Mouse (Mus musculus) liver, embryonic 14.5 days (tissue): ENCODE results near the gene Cdan1. TPM values are rescaled to one million over a fixed set of nuclear protein-coding genes. Genes with fewer than 3 reads are reported as not detected.

Experiments used
- ATAC-seq: fragments of 200-750 bp; cut with Nextera tagmentation; 2 replicates; pipeline ENCODE4 v1.8.0; 2017; ENCODE audit warnings: moderate number of reproducible peaks, mild to moderate bottlenecking, moderate library complexity; ENCODE audit not compliant: insufficient read depth
- DNase-seq, 3 experiments: peaks; one replicate each; pipeline ENCODE4 v3.0.0-alpha.2; 2012 to 2013; ENCODE audit warnings: low read depth in 3 of 3, low spot score in 3 of 3
- H3K27ac ChIP-seq: fragments of 300-500 bp; sonication (generic); 2 replicates; pipeline ENCODE4 v1.5.1; 2014; ENCODE audit warnings: moderate library complexity, mild to moderate bottlenecking, control low read depth, inconsistent platforms
- H3K27me3 ChIP-seq: fragments of 300-500 bp; sonication (generic); 2 replicates; pipeline ENCODE4 v1.6.1; 2014; ENCODE audit warnings: mild to moderate bottlenecking, low read length, moderate library complexity; ENCODE audit not compliant: control insufficient read depth, insufficient read depth
- H3K36me3 ChIP-seq: fragments of 300-500 bp; sonication (generic); replicated peaks from 2 replicates; pipeline ENCODE4 v1.6.1; 2014; ENCODE audit warnings: low read depth; ENCODE audit not compliant: control insufficient read depth, insufficient read depth
- H3K4me1 ChIP-seq, 2 experiments: fragments of 200-500 bp in 1 of 2; fragments of 300-500 bp in 1 of 2; sonication (generic) in 1 of 2; replicated peaks; 2 replicates each; pipeline ENCODE4 v1.6.1; 2012 to 2014; ENCODE audit warnings: antibody characterized with exemption in 1 of 2, inconsistent platforms in 1 of 2, low read length in 1 of 2; ENCODE audit not compliant: control insufficient read depth in 2 of 2, insufficient read depth in 2 of 2
- H3K4me2 ChIP-seq: fragments of 300-500 bp; sonication (generic); 2 replicates; pipeline ENCODE4 v1.6.1; 2014; ENCODE audit warnings: low read depth, mild to moderate bottlenecking, control low read depth, moderate library complexity
- H3K4me3 ChIP-seq, 2 experiments: fragments of 200-500 bp in 1 of 2; fragments of 300-500 bp in 1 of 2; sonication (generic) in 1 of 2; 2 replicates each; pipeline ENCODE4 v1.5.1; 2012 to 2014; ENCODE audit warnings: low read depth in 2 of 2, low read length in 2 of 2, mild to moderate bottlenecking in 2 of 2, control low read depth in 1 of 2, inconsistent platforms in 1 of 2, moderate library complexity in 1 of 2; ENCODE audit not compliant: insufficient read depth in 1 of 2
- H3K9ac ChIP-seq: fragments of 300-500 bp; sonication (generic); replicated peaks from 2 replicates; pipeline ENCODE4 v1.6.1; 2014; ENCODE audit warnings: mild to moderate bottlenecking, control low read depth, moderate library complexity
- H3K9me3 ChIP-seq: fragments of 300-500 bp; sonication (generic); 2 replicates; pipeline ENCODE4 v1.6.1; 2016; ENCODE audit warnings: low read length, mixed read lengths; ENCODE audit not compliant: control insufficient read depth
- CTCF ChIP-seq: IDR thresholded peaks from 2 replicates; pipeline ENCODE4 v1.5.1; 2016; ENCODE audit warnings: antibody characterized with exemption, low read depth, control low read depth
- EP300 ChIP-seq: IDR thresholded peaks from 2 replicates; pipeline ENCODE4 v1.6.1; 2016; ENCODE audit warnings: antibody characterized with exemption, low read depth
- WGBS: fragments of 180-500 bp; shearing (Covaris S2); extraction: QIAGEN DNeasy Blood & Tissue Kit; methylation state at CpG from one replicate; pipeline ENCODE4 v1.1.7; 2014; ENCODE audit not compliant: insufficient replicate concordance; 5-methylcytosine and 5-hydroxymethylcytosine counted together
- polyA plus RNA-seq, 2 experiments: library from polyadenylated mRNA; depleted of rRNA in 1 of 2; stranded (reverse) in 1 of 2; unstranded in 1 of 2; fragments of >200 nt; fragmentation: Nextera tagmentation in 1 of 2; extraction: Ambion mirVana in 1 of 2; gene quantifications; 2 replicates each; pipeline versions ENCODE4 v1.2.1 to v1.2.3; 2012 to 2014

Cdan1 gene
- polyA plus RNA-seq, 2 experiments, result 6.1 to 13.7 TPM

GRCm38 (mm10) chr2:120867336-120867735 is 17.4 kb upstream of the Cdan1 start:
- no peak overlapping the region for H3K4me3 ChIP-seq
- no peaks in the 10 kb centered on the region for H3K4me1 ChIP-seq
- no peak overlapping the region for H3K9ac ChIP-seq
- no peak overlapping the region for H3K27ac ChIP-seq
- H3K4me2 ChIP-seq, result no peak overlapping the region
- H3K9me3 ChIP-seq, result no peaks in the 10 kb centered on the region
- DNase-seq (no peak), ATAC-seq (no peak)
- H3K27me3 ChIP-seq, result no peaks in the 10 kb centered on the region
- WGBS, result 85% methylated on average over 5 of the region's 5 CpGs
- TF ChIP-seq EP300, result no peak
- no peak for TF ChIP-seq CTCF
- H3K36me3 ChIP-seq, result peaks cover 36% of the 10 kb centered on the region

- Histone ChIP-seq H3K27me3 (no peaks in the 10 kb centered on the region), H3K4me3 (no peak overlapping the region), H3K9me3 (no peaks in the 10 kb centered on the region), H3K36me3 (peaks cover 44% of the 10 kb centered on the region), H3K4me2 (no peak overlapping the region), H3K9ac (no peak overlapping the region), H3K27ac (no peak overlapping the region), H3K4me1 (no peaks in the 10 kb centered on the region)
- TF ChIP-seq EP300 (no peak), CTCF (peak; percentile 64)
- 0% methylated on average over 1 of the region's 1 CpGs for WGBS
- ATAC-seq (no peak), DNase-seq (peak in 2 of 3 experiments; percentile 23 to 33)
These were observed 16.6 kb upstream of the Cdan1 start for GRCm38 (mm10) chr2:120866561-120866960.

GRCm38 (mm10) chr2:120863389-120863788 is 13.5 kb upstream of the Cdan1 start:
- TF ChIP-seq EP300 (no peak), CTCF (no peak)
- Histone ChIP-seq H3K4me2 (no peak overlapping the region), H3K4me1 (no peaks in the 10 kb centered on the region), H3K9ac (no peak overlapping the region), H3K36me3 (peaks cover 40% of the 10 kb centered on the region), H3K4me3 (no peak overlapping the region), H3K27me3 (no peaks in the 10 kb centered on the region), H3K27ac (no peak overlapping the region), H3K9me3 (no peaks in the 10 kb centered on the region)
- 85% methylated on average over 1 of the region's 1 CpGs for WGBS
- ATAC-seq (no peak), DNase-seq (no peak)

- H3K4me3 ChIP-seq, result no peak overlapping the region
- WGBS, result 72% methylated on average over 1 of the region's 1 CpGs
- TF ChIP-seq EP300 (no peak), CTCF (no peak)
- H3K36me3 ChIP-seq, result peaks cover 33% of the 10 kb centered on the region
- DNase-seq, result no peak
- H3K27ac ChIP-seq, result no peak overlapping the region
- no peaks in the 10 kb centered on the region for H3K27me3 ChIP-seq
- H3K9me3 ChIP-seq, result no peaks in the 10 kb centered on the region
- ATAC-seq, result no peak
- H3K4me2 ChIP-seq, result no peak overlapping the region
- H3K9ac ChIP-seq, result no peak overlapping the region
- H3K4me1 ChIP-seq, result no peaks in the 10 kb centered on the region
These were observed 10.8 kb upstream of the Cdan1 start for GRCm38 (mm10) chr2:120860699-120861098.

- no peaks in the 10 kb centered on the region for H3K9me3 ChIP-seq
- no peak overlapping the region for H3K27ac ChIP-seq
- DNase-seq, result no peak
- no peak for TF ChIP-seq EP300
- TF ChIP-seq CTCF, result no peak
- no peak overlapping the region for H3K9ac ChIP-seq
- H3K4me2 ChIP-seq, result no peak overlapping the region
- no peak for ATAC-seq
- H3K4me1 ChIP-seq, result no peaks in the 10 kb centered on the region
- H3K4me3 ChIP-seq, result no peak overlapping the region
- no peaks in the 10 kb centered on the region for H3K27me3 ChIP-seq
- H3K36me3 ChIP-seq, result peaks cover 17% of the 10 kb centered on the region
- 79% methylated on average over 3 of the region's 3 CpGs for WGBS
These were observed 8.2 kb upstream of the Cdan1 start for GRCm38 (mm10) chr2:120858131-120858530.

GRCm38 (mm10) chr2:120853151-120853550 is 3.2 kb upstream of the Cdan1 start:
- 59% methylated on average over 3 of the region's 3 CpGs for WGBS
- no peaks in the 10 kb centered on the region for H3K9me3 ChIP-seq
- no peak overlapping the region for H3K4me2 ChIP-seq

More at GRCm38 (mm10) chr2:120853151-120853550, 3.2 kb upstream of the Cdan1 start:
- no peak overlapping the region for H3K9ac ChIP-seq
- no peaks in the 10 kb centered on the region for H3K27me3 ChIP-seq
- no peak overlapping the region for H3K27ac ChIP-seq
- peaks cover 7 to 10% of the 10 kb centered on the region in 2 experiments for H3K4me1 ChIP-seq
- H3K4me3 ChIP-seq, result no peak overlapping the region
- TF ChIP-seq CTCF (no peak), EP300 (no peak)
- ATAC-seq (no peak), DNase-seq (no peak)
- H3K36me3 ChIP-seq, result no peaks in the 10 kb centered on the region
